Mouse (Mus musculus): Measurements from ENCODE around the gene Gla.
"Not testable (repeated sequence)": the region's sequence is repeated elsewhere in the genome, so short reads cannot be mapped to it uniquely, and the experiment has no call there.

Gla gene

DNA sequence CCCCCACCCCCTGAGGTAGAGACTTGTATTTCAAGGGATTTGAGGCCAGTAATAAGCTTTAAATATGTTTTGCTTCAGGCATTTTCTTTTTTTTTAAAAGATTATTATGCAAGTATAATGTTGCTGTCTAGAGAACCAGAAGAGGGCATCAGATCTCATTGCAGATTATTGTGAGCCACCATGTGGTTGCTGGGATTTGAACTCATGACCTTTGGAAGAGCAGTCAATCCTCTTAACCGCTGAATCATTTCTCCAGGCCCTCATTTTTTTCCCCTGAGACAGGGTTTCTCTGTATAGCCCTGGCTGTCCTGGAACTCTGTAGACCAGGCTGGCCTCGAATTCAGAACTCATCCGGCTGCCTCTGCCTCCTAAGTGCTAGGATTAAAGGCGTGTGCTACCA is 12.7 kb downstream of the Gla start:
- DNase-seq (ENCODE audit: low spot score), result no peak

DNA sequence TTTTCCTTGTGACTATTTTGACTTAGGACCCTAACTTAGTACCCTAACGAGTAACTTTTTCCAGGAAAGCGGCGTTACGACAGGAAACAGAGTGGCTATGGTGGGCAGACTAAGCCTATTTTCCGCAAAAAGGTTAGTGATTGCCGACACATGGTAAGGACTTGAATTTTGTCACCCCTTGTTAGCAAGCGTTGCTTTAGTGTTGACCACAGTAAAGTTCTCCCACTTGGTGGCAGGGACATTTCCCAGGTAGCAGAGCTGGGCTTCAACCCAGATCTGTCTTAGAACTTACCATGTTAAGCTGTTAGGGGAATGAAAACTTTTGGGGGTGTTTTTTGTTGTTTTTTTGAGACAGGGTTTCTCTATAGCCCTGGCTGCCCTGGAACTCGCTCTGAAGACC is 14.5 kb downstream of the Gla start:
- no peak for DNase-seq (ENCODE audit: low spot score)

DNA sequence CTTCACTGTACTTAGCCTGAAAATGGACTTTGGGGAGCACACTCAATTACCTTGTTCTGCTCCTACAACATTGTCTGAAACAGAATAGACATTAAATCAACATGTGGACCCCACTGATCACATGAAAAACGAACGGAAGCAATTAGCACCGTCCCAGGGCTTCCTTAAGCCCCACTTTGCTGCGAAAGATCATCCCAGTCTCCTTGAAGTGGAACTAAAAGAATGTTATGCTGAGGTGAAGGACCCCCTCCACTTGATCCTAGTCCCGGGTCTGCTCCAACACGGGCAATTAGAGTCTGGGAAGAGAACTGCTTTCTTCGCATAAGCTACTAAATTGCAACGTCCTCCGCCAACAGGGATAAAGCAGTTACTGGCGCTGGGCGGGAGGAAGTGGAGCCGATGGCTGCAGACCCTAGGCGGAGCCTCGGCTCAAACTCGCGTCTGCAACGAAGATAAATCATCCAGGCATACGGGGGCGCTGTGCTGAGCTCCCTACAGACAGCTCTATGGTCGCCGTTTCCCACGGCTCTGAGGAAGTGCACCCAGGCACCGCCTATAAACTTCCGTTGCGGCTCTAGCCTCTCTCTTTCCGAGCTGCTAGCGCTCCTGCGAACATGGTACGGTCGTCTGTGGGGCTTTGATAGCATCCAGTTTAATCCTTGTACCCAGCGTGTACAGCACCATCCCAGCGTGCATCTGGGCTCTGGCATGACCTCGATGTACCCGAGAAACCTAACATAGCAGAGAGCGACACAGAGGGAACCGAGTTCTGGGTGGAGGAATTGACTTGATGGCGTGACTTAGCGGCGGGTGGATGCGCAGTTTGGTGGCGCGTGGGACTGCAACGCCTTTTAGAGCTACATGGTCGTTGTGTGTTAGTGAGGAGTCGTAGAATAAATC is 15.6 kb downstream of the Gla start, which contains the start of gene Rpl36a:
TSS of gene Rpl36a (plus strand) at position 552 of the 900 bp plus-strand sequence.
- DNase-seq (ENCODE audit: low spot score), result peak; percentile 81

DNA sequence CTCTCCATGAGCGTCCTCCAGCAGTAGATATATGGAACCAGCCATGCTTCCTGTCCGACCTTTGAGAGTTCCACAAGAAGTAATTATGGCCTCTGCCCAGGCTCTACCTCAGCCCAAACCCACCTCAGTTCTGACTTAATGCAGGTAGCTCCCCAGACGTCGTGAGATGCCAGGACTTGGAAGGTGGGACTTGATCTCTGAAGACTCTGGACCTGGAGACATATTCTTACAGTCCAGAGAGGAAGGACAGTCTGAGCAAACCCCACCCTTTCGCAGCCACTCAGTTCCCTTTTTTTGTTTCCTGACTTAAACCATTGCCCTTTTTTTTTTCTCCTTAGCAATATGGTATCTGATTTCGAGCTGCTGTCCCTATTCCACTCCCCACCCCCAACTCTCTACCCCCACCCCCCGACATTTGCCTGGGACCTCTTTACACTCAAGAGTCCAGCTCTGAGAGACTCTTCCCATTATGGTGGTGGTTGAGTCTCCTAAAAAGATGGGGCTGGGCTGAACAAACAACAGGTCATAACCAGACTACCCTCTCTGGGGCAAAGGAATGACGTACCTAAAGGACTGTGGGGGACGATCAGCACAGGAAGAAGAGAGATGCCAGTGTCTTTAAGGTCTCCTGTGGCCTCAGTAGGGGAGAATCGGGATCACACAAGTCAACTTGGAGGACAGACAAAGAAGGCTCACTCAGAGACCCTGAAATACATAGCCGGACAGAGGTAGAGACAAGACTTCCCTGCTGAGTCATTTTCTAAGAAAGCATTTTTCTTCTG is 17.8 kb downstream of the Gla start, which contains the start of gene Btk:
TSS of gene Btk (minus strand) at position 683 of the 782 bp plus-strand sequence.
- no peak for DNase-seq (ENCODE audit: low spot score)

DNA sequence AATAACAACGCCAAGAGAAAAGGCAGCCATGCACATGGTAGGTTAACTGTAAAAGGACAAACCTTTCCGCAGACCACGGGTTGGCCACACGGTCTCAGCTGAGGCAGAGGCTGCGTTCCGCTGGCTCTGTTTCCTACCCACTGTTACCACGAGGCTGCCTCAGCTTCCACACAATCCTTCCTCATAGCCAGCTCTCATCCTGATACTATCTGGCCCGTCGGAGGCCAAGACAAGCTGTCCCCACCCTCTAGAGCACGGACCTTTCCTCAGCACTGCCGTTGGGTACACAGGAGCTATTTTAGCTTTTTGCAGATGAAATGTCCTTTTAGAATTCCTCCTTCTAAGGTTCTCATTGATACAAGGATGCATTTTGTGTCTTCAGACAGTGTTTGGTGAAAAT is 18.7 kb downstream of the Gla start:
- no peak for DNase-seq (ENCODE audit: low spot score)

DNA sequence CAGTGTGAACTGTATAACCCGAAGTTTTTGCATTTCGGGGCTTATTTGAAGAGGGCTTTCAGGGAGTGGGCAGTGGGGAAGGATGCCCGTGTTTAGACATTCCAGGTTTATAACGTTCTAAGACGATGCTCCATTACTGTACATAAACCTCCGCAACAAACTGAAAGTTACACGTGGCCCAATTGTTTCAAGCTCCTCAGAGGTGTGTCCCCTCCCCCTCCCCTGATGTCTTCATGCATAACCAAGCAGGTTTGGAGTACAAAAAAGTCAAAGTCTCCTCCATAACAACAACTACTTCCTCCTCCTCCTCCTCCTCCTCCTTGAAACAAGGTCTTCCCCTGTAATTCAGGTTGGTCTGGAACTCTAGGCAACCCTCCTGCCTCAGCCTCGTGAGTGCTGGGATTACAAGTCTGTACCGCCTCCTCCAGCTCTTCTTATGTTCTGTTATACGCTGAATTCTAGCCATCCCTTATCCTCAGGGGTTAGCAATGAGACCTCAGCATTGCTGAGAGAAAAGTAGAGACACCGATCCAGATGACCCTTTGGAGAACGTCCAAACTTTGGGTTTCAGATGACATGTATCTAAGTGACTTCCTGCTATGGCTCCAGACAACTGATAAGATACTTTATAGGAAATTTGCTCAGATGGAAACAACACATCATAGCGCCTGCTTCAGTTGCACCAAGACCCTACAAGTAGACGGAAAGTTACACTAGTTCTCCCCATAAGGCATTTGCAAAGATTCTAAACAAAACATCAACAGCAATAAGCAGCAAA is 20.2 kb downstream of the Gla start:
- no peak for DNase-seq (ENCODE audit: low spot score)

DNA sequence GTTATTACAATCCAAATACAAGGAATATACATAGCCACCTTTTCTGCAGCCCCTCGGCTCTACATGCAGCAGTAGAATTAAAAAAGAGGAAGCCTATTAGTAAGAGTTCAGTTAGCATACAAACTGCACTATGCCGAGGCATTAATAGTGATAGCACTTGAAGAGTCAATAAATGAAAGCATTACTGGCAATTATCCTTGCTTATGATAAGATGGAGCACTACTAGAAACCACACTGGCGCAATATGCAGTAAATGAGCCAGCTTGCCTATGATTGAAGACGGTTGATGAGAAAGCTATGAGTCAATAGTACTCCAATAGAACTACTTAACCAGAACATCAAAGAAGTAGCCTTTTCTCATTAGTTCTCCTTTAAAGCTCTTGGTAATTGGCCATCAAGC is 23.0 kb downstream of the Gla start:
- no peak for DNase-seq (ENCODE audit: low spot score)

DNA sequence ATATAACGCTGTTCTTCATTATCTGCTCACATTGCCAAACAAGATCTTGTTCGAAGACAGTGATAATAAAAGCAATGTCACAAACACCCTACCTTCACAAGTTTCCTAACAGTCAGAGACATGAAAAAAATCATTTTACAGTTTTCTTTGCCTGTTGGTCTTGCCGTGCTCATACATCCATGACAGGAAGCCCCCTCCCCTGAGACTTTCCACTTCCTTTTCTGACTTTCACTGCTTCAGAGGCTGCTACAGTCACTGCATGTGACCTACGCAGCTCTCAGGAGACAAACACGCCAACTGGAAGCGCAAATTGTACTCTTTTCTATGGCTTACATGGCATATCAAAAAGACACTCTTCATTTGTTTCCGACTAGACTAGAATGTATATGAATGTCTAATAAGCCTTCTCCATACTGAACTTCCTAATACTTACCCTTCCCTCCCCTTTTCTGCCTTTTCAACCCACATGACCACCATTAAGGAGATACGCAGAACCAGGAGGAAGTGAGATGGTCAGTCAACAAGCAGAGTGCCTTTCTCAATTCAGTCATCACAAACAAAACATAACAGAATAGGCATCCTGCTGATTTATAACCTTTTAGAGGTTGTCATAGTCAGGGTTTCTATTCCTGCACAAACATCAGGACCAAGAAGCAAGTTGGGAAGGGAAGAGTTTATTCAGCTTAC is 34.2 kb downstream of the Gla start:
- no peak for DNase-seq (ENCODE audit: low spot score)

DNA sequence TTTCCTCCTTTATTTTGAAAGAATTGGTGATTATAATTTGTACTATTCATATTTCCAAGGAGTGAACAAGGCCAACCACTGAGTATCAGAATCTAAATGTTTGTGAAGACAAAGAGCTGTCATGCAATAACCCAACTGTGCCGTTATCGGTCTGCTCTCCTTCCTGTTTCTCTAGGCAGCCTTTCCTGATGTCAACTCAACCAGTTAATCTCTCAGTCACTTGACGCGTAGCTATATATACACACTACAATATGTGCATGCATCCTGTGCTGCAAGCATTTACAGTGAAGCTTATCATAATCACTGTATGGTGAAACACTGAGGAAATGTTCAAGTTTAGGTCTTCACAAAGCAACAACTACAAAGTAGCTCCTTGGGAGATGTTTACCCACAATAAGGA is 36.6 kb downstream of the Gla start:
- no peak for DNase-seq (ENCODE audit: low spot score)

DNA sequence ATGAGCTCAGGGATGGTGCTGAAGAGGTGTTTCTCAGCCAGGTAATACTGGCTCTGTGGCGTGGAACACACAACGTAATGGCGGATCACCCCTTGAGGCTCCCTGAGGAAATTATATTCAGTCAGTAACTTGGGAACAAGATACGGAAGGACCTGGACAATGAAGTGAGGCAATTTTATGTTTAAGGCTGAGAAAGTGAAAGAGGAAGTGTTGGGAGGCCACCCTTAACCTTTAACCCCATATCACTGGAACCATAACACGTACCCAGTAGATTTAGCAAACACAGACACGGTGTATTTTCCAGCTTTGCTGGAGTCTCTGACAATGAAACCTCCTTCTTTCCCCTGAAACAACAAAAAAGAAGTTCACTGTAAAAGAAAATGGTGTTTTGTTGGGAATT is 46.5 kb downstream of the Gla start:
- no peak for DNase-seq (ENCODE audit: low spot score)

DNA sequence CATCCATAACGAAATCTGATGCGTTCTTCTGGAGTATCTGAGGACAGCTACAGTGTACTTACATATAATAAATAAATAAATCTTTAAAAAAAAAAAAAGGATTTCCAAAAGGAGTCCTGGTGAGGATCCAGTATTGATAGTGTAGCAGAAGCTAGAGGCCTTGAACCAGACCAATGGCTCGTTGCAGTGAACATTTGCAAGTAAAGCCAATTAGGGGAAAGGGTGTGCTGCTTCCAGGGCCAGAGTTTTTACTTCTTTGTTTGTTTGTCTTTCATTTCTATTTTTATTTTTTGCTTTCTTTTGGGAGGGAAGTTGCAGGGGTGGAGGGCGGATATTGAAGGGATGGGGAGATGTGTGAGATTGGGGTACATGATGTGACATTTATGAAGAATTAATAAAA is 47.6 kb downstream of the Gla start:
- no peak for DNase-seq (ENCODE audit: low spot score)

DNA sequence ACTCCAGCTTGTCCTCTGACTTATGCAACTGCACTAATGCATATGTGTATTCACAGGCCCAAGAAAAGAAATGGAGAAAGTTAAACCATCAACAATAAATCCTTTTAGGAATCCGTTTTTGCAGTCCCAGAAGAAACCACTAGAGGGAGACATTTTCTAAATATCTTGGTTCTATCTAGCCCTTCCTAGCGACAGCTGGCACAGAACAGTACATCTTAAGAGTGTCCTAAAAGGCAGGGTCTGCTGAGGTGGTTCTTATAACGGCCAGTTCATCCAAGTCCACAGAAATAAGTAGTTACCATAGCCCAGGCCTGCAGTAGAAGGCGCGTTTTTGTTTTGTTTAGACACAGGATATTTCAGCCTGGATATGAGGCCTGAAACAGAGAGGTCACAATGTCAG is 50.0 kb downstream of the Gla start:
- peak; percentile 6 for DNase-seq (ENCODE audit: low spot score)

DNA sequence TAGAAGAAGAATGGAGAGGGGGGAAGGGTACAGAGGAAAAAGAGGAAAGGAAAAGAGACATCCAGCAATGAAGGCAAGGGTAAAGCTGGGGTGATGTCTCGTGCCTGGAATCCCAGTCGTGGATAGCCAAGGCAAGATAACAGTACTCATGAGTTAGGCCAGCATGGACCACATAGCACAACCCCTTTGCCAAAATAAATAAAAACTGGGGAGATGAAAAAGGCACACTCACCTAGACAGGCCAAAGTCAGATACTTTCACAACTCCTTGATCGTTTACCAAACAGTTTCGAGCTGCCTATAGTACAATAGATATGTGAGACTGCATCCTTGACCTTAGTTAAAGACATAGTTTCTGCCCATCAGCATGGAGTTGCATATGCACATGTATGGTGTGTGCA is 53.6 kb downstream of the Gla start:
- DNase-seq (ENCODE audit: low spot score), result no peak

DNA sequence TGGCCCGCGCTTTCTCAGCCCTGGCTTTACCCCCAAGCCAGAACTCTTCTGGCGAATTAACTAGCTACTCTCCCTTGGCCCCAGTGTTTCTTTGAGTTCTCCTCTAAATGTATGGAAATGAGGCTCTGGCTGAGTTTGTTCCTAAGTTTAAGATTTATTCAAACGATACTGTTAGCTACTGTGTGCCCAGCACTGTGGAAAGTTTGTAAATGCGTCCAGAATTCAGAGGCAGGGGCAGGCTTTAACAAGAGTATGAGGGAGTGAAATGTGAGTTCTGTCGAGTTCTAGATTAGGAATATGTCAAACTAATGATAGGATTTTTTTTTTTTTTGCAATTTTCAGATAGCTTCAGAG is 59.0 kb downstream of the Gla start:
- DNase-seq (ENCODE audit: low spot score), result no peak

DNA sequence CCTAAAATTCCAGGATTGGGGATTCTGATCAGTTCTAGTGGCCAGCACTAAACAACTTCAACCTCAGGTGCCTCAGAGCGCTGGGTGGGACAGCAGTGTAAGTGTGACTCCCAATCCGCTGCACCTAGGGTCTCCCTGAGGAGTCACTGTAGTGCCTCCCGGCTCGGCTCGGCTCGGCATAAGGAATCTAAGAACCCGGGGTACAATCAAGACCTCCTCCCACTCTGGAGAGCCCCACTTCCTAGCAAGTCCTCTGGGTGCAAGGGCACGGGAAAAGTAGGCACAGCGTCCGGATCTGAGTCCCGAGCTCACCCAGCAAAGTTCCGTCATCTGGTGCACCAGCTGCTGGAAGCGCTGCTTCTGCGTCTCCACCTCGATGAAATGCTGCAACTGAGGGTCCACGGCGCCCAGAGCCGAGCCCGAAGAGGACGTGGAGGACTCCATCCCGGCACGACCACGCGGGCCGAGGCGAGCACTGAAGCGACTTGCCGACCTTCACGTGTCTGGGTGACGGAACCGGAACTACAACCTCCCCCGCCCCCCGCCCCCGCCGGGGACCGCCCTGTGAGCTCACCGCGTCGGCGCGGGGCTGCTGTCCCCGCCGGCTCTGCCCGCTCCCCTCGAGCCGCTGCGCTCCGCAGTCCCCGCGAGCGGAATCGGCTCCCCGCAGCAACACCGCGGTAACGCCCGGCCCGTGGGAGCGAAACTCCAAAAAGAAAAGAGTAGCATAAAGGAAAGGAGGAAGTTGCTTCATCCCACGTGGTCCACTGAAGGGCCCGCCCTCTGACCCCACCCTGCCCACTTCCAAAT is 59.6 kb downstream of the Gla start, which contains the start of gene Timm8a1:
TSS of gene Timm8a1 (minus strand) at position 721 of the 810 bp plus-strand sequence.
- peak; percentile 42 for DNase-seq (ENCODE audit: low spot score)

DNA sequence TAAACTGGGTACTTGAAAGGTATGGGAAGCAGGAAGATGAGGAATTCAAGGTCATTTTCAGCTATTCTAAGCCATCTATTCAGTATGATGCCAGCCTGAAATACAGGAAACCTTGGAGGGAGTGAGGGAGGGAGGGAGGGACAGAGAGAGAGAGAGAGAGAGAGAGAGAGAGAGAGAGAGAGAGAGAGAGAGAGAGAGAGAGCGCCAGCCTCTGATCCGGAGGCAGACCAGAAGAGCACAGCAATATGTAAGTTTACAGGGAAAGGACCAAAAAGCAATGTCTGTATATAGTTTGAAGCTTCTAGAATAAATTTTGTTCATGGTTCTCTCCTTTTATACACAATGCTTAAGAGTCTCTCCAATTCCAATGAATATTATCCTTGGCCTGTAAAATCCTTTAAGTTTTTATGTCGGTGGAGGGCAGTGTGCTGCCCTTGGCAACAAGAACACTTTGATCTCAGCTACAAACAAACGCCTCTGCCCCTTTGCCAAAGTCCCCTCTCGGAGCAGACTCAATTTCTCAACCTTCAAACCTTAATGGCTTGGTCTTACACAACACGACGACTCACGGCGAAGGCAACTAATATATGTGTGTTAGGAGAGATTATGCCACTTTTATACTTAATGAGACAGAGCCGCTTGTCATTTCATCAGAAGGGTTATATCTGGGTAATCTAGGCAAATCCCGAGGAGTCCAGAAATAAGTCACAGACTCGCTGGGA is 60.4 kb downstream of the Gla start:
- DNase-seq (ENCODE audit: low spot score), result no peak

DNA sequence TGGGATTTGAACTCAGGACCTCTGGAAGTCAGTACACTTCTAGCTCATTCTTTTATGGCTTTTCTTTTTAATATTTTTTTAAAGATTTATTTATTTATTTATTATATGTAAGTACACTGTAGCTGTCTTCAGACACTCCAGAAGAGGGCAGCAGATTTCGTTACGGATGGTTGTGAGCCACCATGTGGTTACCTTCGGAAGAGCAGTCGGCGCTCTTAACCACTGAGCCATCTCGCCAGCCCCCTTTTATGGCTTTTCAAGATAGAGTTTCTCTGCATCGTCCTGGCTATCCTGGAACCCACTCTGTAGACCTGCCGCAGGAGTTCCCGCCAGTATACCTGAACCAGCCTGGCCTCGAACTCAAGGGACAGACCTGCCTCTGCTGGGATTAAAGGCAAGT is 61.1 kb downstream of the Gla start:
- not testable (repeated sequence) for DNase-seq (ENCODE audit: low spot score)

Data from urinary bladder, postnatal 25 days (tissue).